Mouse (Mus musculus): Measurements from ENCODE around the gene C2. TPM values are rescaled to one million over a fixed set of nuclear protein-coding genes. Genes with fewer than 3 reads are reported as not detected.
A peak's percentile ranks its signal among the peaks of the same experiment; 100 is the strongest.

The C2 gene
- total and polyA plus RNA-seq, 2 experiments from 2014 or later: 2.9 to 4.5 TPM

GRCm38 (mm10) chr17:34894801-34895530 lies 3.1 kb downstream of the C2 start:
- Histone ChIP-seq H3K36me3 (replicated peaks; ENCODE audit: control insufficient read depth, insufficient read depth, low read length) (no peaks in the 10 kb centered on the region), H3K9me3 (replicated peaks; ENCODE audit: control insufficient read depth, low read length) (no peaks in the 10 kb centered on the region), H3K4me3 (ENCODE audit: low read depth, low read length) (peak overlapping the region; percentile 85), H3K27ac (ENCODE audit: low read depth) (peak overlapping the region; percentile 80), H3K4me2 (ENCODE audit: low read depth, low read length) (peak overlapping the region; percentile 99), H3K27me3 (ENCODE audit: control insufficient read depth, insufficient read depth, low read length) (no peaks in the 10 kb centered on the region), H3K9ac (replicated peaks; ENCODE audit: low read depth, low read length) (peak overlapping the region; percentile 68), H3K4me1 (ENCODE audit: control insufficient read depth, insufficient read depth) (peaks cover 18% of the 10 kb centered on the region)
- DNase-seq (ENCODE audit: low spot score) (no peak), ATAC-seq (ENCODE audit: insufficient read depth, low read depth) (peak; percentile 1; the same call in 1 of the 2 replicates)
- TF ChIP-seq EP300 (IDR thresholded peaks at IDR 0.05; ENCODE audit: low read depth): no peak
- TF ChIP-seq CTCF (IDR thresholded peaks at IDR 0.05; ENCODE audit: low read depth): no peak
- 13% methylated on average over 47 of the region's 51 CpGs for WGBS

GRCm38 (mm10) chr17:34894074-34894597 lies 3.9 kb downstream of the C2 start:
- 0% methylated on average over 20 of the region's 51 CpGs for WGBS
- TF ChIP-seq EP300 (IDR thresholded peaks at IDR 0.05; ENCODE audit: low read depth): no peak
- no peak; the same call in 1 of the 2 replicates for TF ChIP-seq CTCF (IDR thresholded peaks at IDR 0.05; ENCODE audit: low read depth)
- Histone ChIP-seq H3K4me1 (ENCODE audit: control insufficient read depth, insufficient read depth) (peaks cover 17% of the 10 kb centered on the region), H3K36me3 (replicated peaks; ENCODE audit: control insufficient read depth, insufficient read depth, low read length) (no peaks in the 10 kb centered on the region), H3K9me3 (replicated peaks; ENCODE audit: control insufficient read depth, low read length) (no peaks in the 10 kb centered on the region), H3K27ac (ENCODE audit: low read depth) (peak overlapping the region; percentile 80), H3K4me3 (ENCODE audit: low read depth, low read length) (peak overlapping the region; percentile 85), H3K9ac (replicated peaks; ENCODE audit: low read depth, low read length) (peak overlapping the region; percentile 68), H3K27me3 (ENCODE audit: control insufficient read depth, insufficient read depth, low read length) (no peaks in the 10 kb centered on the region), H3K4me2 (ENCODE audit: low read depth, low read length) (peak overlapping the region; percentile 99)
- ATAC-seq (ENCODE audit: insufficient read depth, low read depth) (peak; percentile 90), DNase-seq (ENCODE audit: low spot score) (peak; percentile 91)

DNA sequence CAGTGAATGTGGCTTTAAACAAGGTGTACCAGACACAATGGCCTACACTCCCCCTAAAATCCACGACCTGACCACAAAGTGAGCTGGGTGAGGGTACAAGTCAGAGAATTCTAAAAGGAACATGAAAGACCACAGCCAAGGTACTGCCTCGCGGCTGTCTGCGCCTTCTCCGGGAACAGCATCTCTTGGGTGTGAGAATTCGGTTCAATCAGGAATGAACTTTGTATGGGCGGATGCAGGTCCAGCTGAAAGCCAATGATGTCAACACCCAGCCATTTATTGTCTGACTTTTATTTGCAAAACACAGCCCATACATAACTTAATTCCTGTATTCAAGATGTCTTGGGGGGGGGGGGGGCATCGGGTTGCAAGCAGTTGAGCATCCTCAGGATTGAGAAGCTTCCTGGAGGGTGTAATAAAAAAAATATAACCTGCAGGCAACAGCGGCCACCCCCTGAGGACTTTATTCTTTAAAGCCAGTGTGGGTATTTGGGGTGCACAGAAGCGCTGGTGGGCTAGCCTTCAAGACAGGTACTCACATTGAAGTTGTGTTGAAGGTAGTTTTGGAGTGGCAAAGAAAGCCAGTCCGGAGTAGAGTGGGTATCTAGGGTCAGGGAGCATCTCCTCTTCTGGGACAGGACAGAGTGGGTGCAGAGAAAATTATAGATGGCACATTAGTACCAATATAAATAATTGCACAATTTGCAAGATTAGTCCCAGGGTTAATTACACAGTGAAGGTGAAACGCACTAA lies 4.8 kb downstream of the C2 start:
- peaks cover 17% of the 10 kb centered on the region for H3K4me1 ChIP-seq (ENCODE audit: control insufficient read depth, insufficient read depth)
- H3K27ac ChIP-seq (ENCODE audit: low read depth): peak overlapping the region; percentile 80
- no peaks in the 10 kb centered on the region for H3K36me3 ChIP-seq (replicated peaks; ENCODE audit: control insufficient read depth, insufficient read depth, low read length)
- ATAC-seq (ENCODE audit: insufficient read depth, low read depth) (no peak), DNase-seq (ENCODE audit: low spot score) (no peak)
- peak overlapping the region; percentile 99 for H3K4me2 ChIP-seq (ENCODE audit: low read depth, low read length)
- peak overlapping the region; percentile 18 for H3K9ac ChIP-seq (replicated peaks; ENCODE audit: low read depth, low read length)
- H3K27me3 ChIP-seq (ENCODE audit: control insufficient read depth, insufficient read depth, low read length): no peaks in the 10 kb centered on the region
- H3K9me3 ChIP-seq (replicated peaks; ENCODE audit: control insufficient read depth, low read length): no peaks in the 10 kb centered on the region
- WGBS: 74% methylated on average over 12 of the region's 12 CpGs
- H3K4me3 ChIP-seq (ENCODE audit: low read depth, low read length): peak overlapping the region; percentile 85
- TF ChIP-seq EP300 (IDR thresholded peaks at IDR 0.05; ENCODE audit: low read depth) (no peak), CTCF (IDR thresholded peaks at IDR 0.05; ENCODE audit: low read depth) (no peak)

DNA sequence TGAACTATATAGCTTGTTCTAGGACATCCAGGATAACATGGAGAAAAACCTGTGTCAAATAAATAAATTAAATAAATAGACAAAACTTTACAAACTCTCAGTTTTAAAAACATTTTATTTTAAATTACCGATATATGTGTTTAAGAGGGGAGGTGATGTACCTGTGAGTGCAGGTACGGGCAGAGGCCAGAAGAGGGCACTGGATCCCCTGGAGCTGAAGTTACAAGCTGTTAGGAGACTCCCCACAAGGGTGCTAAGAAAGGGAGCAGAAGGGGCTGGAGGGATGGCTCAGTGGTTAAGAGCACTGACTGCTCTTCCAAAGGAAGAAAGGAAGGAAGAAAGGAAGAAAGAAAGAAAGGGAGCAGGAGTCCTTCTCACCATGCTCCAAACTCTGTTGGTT lies 6.7 kb downstream of the C2 start:
- no peaks in the 10 kb centered on the region for H3K27me3 ChIP-seq (ENCODE audit: control insufficient read depth, insufficient read depth, low read length)

DNA sequence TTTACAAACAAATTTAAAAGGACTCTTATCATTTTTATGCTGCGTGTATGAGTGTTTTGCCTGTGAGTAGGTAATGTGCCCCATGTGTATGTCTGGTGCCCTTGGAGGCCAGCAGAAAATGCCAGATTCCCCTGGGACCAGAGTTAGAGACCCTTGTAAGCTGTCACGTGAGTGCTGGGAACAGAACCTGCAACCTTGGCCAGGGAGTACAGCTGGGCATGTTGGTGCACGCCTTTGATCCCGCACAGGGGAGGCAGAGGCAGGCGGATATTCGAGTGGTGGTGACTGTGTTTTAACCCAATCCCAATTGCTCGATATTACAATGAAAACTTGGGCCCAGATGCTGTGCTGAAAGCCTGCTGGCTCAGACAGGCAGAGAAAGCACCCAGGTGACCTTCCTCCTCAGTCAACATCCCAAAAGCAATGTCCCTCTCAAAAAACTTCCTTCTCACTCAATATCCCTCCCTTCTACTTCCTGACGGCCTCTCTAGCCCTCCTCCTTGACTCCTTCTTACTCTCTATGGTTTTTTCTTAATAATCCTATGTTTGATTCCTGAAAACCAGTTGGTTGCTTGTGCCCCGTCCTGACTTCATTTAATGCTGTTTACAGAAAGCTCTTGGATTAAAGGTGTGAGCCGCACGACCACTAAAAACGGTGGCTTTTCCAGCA lies 7.9 kb downstream of the C2 start:
- peaks cover 9% of the 10 kb centered on the region for H3K4me1 ChIP-seq (ENCODE audit: control insufficient read depth, insufficient read depth)
- H3K36me3 ChIP-seq (replicated peaks; ENCODE audit: control insufficient read depth, insufficient read depth, low read length): no peaks in the 10 kb centered on the region
- ATAC-seq (ENCODE audit: insufficient read depth, low read depth) (no peak), DNase-seq (ENCODE audit: low spot score) (no peak)
- TF ChIP-seq CTCF (IDR thresholded peaks at IDR 0.05; ENCODE audit: low read depth): no peak
- TF ChIP-seq EP300 (IDR thresholded peaks at IDR 0.05; ENCODE audit: low read depth): no peak
- no peaks in the 10 kb centered on the region for H3K9me3 ChIP-seq (replicated peaks; ENCODE audit: control insufficient read depth, low read length)
- no peaks in the 10 kb centered on the region for H3K27me3 ChIP-seq (ENCODE audit: control insufficient read depth, insufficient read depth, low read length)
- no peak overlapping the region for H3K4me3 ChIP-seq (ENCODE audit: low read depth, low read length)
- 83% methylated on average over 12 of the region's 12 CpGs for WGBS
- no peak overlapping the region for H3K9ac ChIP-seq (replicated peaks; ENCODE audit: low read depth, low read length)
- H3K27ac ChIP-seq (ENCODE audit: low read depth): no peak overlapping the region
- H3K4me2 ChIP-seq (ENCODE audit: low read depth, low read length): no peak overlapping the region

More for the DNA sequence above, 6.7 kb downstream of the C2 start:
- no peak for ATAC-seq (ENCODE audit: insufficient read depth, low read depth)
- TF ChIP-seq CTCF (IDR thresholded peaks at IDR 0.05; ENCODE audit: low read depth) (no peak), EP300 (IDR thresholded peaks at IDR 0.05; ENCODE audit: low read depth) (no peak)
- H3K9ac ChIP-seq (replicated peaks; ENCODE audit: low read depth, low read length): no peak overlapping the region
- H3K4me2 ChIP-seq (ENCODE audit: low read depth, low read length): no peak overlapping the region
- no peak for DNase-seq (ENCODE audit: low spot score)
- no peak overlapping the region for H3K4me3 ChIP-seq (ENCODE audit: low read depth, low read length)
- H3K4me1 ChIP-seq (ENCODE audit: control insufficient read depth, insufficient read depth): peaks cover 9% of the 10 kb centered on the region
- H3K27ac ChIP-seq (ENCODE audit: low read depth): no peak overlapping the region
- H3K36me3 ChIP-seq (replicated peaks; ENCODE audit: control insufficient read depth, insufficient read depth, low read length): no peaks in the 10 kb centered on the region
- 86% methylated on average over 2 of the region's 2 CpGs for WGBS
- H3K9me3 ChIP-seq (replicated peaks; ENCODE audit: control insufficient read depth, low read length): no peaks in the 10 kb centered on the region

Measured in heart, postnatal 0 days (tissue).